Mouse (Mus musculus) T-helper 2 cell (primary cell): ENCODE measurements around the gene Tcaf3.

ENCODE experiments used
- in situ Hi-C: fragments of 300-600 bp; cut with MboI, MseI; formaldehyde crosslinking; loops from one replicate; pipeline ENCODE4 v1.15.1; 2025; ENCODE audit warnings: high pct_unique_total_duplicates

Tcaf3 gene

GRCm38 (mm10) chr6:42597592-42597991 is at the start of gene Tcaf3:
Gene Tcaf3, minus strand, starts transcription at chr6:42597692.
- in situ Hi-C loops, result loop anchor here (25.0 kb wide), 2 partner anchors 285 to 835 kb away; partner anchors contain the start of gene Fam131b

- in situ Hi-C loops, result no loop called here
Observed at GRCm38 (mm10) chr6:42644912-42645549, 47.5 kb upstream of the Tcaf3 start, which contains the start of gene Tcaf2. Gene Tcaf2, minus strand, starts transcription at chr6:42645254.

GRCm38 (mm10) chr6:42634393-42634792 is 36.9 kb upstream of the Tcaf3 start:
- in situ Hi-C loops, result no loop called here

DNA sequence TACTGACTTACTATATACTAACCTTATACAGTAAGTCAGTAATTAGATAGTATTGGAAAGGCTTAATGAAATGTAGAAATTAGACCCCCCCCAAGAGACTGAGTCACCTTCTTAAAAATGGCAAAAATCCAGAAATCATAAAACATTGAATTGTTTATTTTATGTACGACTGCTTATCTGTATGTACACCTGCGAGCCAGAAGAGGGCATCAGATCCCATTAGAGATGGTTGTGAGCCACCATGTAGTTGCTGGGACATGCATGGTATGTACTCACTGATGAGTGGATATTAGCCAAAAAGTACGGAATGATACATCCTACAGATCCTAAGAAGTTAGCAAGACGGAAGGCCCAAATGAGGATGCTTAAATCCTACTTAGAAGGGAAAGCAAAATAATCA is 33.9 kb upstream of the Tcaf3 start:
- in situ Hi-C loops, result no loop called here

DNA sequence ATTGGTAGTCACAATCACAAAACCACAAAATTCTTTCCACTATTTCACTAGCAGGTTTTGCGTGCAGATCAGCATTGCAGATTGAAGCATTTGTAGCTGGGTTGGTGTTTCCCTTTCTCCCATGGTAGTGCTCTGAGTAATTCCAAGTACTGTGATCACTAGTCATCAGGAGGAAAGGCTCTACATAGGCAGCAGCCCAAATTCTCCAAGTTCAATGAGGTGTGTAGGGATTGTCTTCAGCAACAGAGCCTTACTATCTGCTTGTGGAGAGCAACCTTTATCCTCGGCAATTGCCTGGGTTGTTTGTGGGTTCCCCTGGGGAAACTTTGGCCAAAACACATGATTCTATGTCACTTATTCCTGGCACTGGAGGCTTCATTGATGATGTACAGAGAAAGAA is 19.4 kb upstream of the Tcaf3 start:
- in situ Hi-C loops, result no loop called here

DNA sequence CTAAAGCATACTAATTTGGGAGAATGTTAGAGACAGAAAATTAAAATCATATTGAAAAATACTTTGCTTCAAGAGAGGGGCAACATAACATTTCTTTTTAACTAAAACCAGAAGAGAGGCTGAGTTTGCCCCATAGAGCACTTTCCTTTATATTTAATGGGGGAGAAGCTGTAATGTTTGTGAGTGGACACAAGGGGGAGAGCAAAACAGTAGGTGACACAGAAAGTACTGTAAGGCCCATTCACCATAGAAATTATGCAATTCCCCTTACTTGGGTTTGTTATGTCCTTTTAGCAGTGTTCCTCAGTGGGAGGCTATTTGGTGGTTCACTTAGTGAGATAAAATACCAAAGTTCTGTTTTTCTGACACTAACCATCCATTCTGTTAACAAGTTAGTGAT is 14.7 kb upstream of the Tcaf3 start:
- in situ Hi-C loops, result no loop called here

DNA sequence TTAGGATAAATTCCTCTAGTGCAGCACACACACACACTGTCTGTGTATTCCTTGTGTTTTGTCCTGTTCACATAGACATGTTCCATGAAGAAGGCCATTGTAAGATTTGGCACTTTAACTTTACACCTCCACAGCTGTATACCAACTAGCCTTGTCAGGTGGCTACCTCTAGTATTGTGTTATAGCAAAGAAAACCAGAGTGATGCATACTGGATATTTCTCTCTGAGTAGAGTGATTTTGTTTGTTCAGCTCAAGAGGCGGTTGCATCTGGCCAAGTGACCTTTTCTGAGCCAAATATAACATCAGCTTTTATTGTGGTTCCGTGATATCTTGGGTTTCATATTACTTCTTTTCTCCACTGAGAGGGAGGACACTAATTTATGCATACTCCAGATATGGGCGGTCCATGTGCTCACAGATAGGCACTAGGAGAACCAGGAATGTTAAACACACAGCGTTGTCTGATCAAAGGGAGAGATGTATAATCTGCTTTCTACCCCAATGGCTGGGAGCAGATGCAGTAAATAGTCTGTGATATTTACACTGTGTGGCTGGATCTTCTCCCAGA is 13.5 kb upstream of the Tcaf3 start:
- in situ Hi-C loops, result no loop called here

DNA sequence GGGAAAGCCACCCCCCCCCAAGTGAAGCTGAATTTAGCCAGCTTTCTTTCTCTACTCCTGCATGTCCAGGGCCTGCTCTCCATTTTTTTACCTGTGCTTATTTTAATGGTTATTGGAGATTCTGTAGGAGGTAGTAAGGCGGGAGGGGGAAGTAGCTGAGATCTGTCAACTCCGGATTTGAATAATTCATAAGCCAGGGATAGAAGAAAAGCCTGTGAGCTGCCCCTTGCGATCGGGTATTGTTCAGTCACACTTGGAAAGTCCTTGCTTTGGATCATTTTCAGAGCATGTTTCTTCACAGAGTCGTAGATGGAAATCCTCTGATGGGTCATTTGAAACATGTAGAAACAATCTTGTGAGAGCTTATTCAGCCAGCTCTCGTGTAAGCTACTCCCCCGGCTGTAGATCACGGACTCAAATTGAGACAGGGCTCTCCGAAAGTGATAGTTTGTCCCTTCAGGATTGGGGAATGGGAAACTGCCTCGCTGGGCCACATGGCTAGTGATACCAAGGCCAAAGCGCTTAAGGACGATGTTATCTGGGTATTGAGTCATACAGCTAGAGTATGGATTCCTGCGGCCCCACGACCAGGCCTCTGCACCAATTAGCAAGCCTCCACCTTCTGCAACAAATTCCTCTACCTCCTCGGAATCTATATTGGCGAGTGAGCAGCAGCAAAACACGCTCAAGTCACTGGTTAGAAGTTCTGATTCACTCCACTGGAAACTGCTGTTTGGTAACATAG is 4.2 kb downstream of the Tcaf3 start:
- in situ Hi-C loops, result loop anchor here (25.0 kb wide), 2 partner anchors 281 to 831 kb away; partner anchors contain the start of gene Fam131b

DNA sequence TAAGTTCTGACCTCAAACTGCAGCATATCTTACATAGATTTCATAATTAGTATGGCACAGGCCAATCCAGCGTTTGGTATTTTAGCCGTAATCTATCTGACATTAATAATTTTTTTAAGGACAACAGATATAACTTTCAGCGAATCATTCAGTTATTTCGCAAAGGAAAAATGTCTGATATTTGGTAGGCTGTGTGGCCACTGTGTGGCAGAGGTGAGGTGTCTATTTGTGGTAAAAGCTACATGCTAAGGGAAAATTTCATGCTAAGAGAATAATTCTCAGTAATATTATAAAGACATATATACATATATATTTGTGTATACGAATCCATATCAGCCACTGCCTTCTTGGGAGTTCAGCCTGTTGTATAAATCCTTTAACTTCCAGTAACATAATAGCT is 10.9 kb downstream of the Tcaf3 start:
- in situ Hi-C loops, result loop anchor here (25.0 kb wide), 2 partner anchors 274 to 824 kb away; partner anchors contain the start of gene Fam131b

- in situ Hi-C loops, result loop anchor here (5.0 to 25.0 kb wide), 3 partner anchors 271 to 821 kb away; partner anchors contain the start of gene Fam131b
Observed at GRCm38 (mm10) chr6:42583488-42583872, 14.0 kb downstream of the Tcaf3 start.

DNA sequence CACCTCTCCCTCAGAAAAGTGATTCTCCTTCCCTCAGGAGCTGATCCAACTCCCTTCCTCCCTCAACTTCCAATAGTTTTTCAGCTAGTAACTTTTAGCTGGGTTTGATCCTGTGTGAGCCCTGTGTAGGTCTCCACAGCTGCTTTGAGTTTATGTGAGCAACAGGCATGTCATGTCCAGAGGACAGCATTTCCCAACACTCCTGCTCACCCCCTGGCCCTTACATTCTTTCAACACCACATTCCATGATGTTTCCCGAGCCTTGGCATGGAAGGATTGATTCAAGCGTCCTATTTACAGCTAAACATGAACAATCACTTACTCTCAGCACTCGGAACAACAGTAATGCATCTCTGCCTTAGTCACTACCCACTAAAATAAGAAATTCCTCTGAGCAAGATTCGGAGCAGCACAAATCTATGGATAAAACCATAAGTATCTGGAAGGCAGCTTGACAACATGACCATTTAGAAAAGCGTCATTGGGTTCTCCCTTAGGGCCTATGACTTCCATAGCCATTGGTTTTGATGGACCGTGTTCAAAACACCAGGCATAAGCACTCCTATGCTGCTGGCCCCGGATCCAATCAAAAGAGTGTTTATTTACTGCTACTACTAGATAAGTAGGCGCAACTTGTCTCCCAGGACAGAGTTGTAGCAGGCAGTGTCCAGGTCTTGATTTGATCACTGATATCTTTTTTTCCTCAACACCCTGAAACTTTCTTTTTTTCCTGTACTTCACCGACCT is 14.6 kb downstream of the Tcaf3 start:
- in situ Hi-C loops, result loop anchor here (5.0 to 25.0 kb wide), 3 partner anchors 271 to 821 kb away; partner anchors contain the start of gene Fam131b

DNA sequence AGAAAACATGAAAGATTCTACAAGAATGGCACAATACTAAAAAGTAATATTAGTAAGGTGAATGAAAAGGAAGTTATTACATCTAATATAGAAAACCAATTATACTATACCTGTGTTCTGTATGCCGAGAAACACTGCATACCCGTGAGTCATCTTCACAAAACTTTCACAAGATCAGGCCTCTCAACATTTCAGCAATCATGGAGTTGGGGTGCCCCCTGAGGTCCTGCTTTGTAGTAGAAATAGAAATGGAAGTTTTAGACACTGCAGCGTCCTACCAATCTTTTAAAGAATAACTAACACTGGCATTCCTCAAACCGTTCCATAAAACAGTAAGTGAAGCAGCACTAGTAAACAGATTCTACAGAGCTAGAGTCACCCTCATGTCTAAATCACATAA is 18.8 kb downstream of the Tcaf3 start:
- in situ Hi-C loops, result loop anchor here (25.0 kb wide), 2 partner anchors 266 to 816 kb away; partner anchors contain the start of gene Fam131b

DNA sequence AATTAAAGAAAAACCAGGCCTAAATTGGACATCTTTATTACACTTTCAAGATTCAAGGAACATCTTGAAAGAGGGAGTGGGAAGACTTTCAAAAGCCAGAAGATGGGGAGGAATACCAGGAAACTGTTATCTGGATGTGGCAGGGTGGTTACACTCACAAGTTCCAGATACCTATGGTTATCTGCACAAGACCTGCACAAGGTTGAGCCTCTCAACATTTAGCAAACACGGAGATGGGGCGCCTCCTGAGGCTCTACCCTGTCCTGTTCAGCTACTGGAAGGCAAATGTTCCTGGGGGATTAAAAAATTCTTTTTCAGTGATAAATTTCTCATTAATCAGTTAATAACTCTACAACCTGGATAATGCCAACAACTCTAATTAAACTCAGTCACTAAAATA is 20.1 kb downstream of the Tcaf3 start:
- in situ Hi-C loops, result loop anchor here (25.0 kb wide), 2 partner anchors 265 to 815 kb away; partner anchors contain the start of gene Fam131b

DNA sequence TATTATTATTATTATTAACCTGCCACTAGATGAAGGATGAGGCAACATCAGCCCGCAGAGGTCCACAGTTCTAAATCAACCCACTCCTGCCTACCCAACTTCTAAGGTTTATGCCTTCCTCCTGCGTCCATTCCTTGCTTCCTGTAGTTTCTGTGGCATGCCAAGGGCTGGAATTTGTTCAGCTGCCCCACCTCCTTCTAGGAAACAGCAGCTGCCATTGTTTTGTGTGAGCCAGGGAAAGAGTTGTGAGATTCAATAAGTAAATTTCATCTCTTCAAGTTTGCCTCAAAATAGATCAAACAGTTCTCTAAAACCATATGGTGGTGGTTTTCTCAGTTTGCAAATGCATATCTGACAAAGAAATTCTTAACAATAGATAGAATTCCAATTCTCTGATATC is 29.3 kb downstream of the Tcaf3 start:
- in situ Hi-C loops, result no loop called here

DNA sequence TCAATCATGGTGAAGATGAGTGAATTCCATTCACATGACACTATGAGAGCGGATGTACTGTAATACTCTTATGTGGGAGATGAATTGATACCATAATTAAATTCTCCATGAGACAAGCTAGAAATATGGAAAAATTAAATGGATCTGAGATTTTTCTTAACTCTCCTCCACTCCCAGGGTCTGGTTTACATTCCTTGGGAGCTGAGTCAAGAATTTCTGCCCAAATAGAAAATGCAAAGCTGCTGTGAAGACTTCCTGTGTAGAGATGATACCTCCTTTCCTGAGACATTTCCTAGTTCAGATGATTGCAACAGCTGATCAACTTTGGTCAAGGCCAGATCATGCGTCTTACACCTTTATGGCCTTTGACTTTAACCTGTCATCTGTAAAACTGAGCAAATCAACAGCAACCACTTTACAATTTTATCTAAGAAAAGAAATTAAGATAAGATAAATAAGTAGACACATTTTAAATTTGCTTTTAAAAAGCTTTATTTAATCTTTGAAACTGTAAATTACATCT is 31.4 kb downstream of the Tcaf3 start:
- in situ Hi-C loops, result no loop called here

- in situ Hi-C loops, result no loop called here
Observed at GRCm38 (mm10) chr6:42562280-42562679, 35.2 kb downstream of the Tcaf3 start.

GRCm38 (mm10) chr6:42560885-42561284 is 36.6 kb downstream of the Tcaf3 start:
- in situ Hi-C loops, result no loop called here

DNA sequence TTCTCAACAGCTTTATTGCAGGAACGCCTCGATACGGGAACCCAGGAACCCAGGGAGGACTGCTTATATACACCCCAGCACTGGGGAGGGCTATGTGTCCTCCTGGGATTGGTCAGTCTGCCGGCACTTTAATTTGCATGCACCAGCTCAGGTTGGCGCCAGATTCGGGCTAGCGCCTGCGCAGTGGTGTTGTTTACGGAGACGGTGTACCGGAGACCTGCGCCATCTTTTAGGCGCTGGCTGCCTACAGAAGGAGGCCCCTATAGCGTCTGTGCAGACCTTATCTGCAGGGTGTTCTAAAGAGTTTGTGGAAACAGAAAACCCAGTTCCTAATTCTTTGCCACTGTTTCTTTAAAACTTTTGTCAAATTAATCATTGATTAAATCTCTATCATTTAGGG is 38.9 kb downstream of the Tcaf3 start:
- in situ Hi-C loops, result no loop called here

DNA sequence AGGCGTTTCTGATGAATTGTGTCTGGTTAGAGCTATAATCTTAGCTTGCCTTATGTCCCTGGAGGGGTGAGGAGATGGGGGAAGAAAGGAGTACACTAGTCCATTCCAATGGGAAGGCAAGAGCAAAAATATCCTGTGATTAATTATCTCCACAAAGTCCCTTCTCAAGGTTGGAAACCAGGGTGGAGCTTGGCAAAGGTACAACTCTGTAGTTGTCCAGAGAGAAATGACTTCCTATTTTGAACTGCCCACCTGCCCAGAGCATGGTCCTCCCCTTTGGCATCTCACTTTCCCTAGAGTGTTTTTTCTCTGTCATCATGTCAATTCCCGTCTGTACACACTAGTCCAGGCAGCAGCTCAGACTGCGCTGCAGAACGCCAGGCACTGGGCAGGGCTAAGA is 50.0 kb downstream of the Tcaf3 start, which contains the start of gene Olfr455:
Gene Olfr455 (minus strand): TSS at position 127 of the 400 bp plus-strand sequence.
- in situ Hi-C loops, result no loop called here

DNA sequence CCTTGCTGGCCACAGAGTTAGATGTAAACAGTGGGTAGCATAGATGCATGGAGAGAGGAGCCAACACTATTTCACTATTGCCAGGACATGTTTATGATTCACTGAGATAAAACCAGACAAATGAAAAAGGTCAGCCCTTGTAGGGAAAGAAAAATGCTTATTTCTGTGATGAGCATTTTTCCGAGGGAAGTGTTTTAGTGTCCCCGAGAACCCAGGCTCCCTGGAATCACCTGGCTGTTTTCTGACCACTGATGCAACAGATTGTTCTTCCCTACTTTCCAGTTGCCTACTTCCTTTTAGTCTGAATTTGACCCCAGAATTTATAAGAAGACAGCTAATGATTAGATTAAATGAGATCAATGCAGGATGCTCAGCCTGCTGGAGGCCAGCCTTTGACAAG is 51.3 kb downstream of the Tcaf3 start:
- in situ Hi-C loops, result no loop called here

- in situ Hi-C loops, result no loop called here
Observed at GRCm38 (mm10) chr6:42545451-42545885, 52.0 kb downstream of the Tcaf3 start.
